Mouse (Mus musculus) embryonic facial prominence, embryonic 11.5 days (tissue): ENCODE results near the gene Orc5. TPM values are rescaled to one million over a fixed set of nuclear protein-coding genes. Genes with fewer than 3 reads are reported as not detected.

Experiments
- ATAC-seq: fragments of 200-750 bp; cut with Nextera tagmentation; replicated peaks from 2 replicates; pipeline ENCODE4 v1.8.0; 2017; ENCODE audit warnings: low read depth; ENCODE audit not compliant: insufficient number of reproducible peaks, low FRiP score, low TSS enrichment
- DNase-seq: peaks from one replicate; pipeline ENCODE4 v3.0.0-alpha.2; 2015; ENCODE audit warnings: low spot score
- H3K27ac ChIP-seq: fragments of 300-500 bp; sonication (generic); replicated peaks from 2 replicates; pipeline ENCODE4 v1.5.1; 2014; ENCODE audit warnings: mild to moderate bottlenecking, low read depth, low read length, control low read depth
- H3K27me3 ChIP-seq: fragments of 300-500 bp; sonication (generic); 2 replicates; pipeline ENCODE4 v1.6.1; 2014; ENCODE audit warnings: mild to moderate bottlenecking, low read length, moderate library complexity, mixed read lengths; ENCODE audit not compliant: control insufficient read depth, insufficient read depth
- H3K36me3 ChIP-seq: fragments of 300-500 bp; sonication (generic); replicated peaks from 2 replicates; pipeline ENCODE4 v1.6.1; 2014; ENCODE audit warnings: low read depth, mild to moderate bottlenecking, low read length, moderate library complexity, mixed read lengths; ENCODE audit not compliant: control insufficient read depth, insufficient read depth
- H3K4me1 ChIP-seq: fragments of 300-500 bp; sonication (generic); 2 replicates; pipeline ENCODE4 v1.6.1; 2014; ENCODE audit warnings: low read length, mixed read lengths; ENCODE audit not compliant: control insufficient read depth, insufficient read depth
- H3K4me2 ChIP-seq: fragments of 300-500 bp; sonication (generic); 2 replicates; pipeline ENCODE4 v1.6.1; 2014; ENCODE audit warnings: low read depth, mild to moderate bottlenecking, control low read depth, low read length, moderate library complexity
- H3K4me3 ChIP-seq: fragments of 300-500 bp; sonication (generic); 2 replicates; pipeline ENCODE4 v1.5.1; 2014; ENCODE audit warnings: low read depth, low read length, control low read depth
- H3K9ac ChIP-seq: fragments of 300-500 bp; sonication (generic); replicated peaks from 2 replicates; pipeline ENCODE4 v1.6.1; 2014; ENCODE audit warnings: mild to moderate bottlenecking, control low read depth, low read length
- H3K9me3 ChIP-seq: fragments of 300-500 bp; sonication (generic); replicated peaks from 2 replicates; pipeline ENCODE4 v1.6.1; 2016; ENCODE audit warnings: mild to moderate bottlenecking, low read length, inconsistent platforms, mixed read lengths; ENCODE audit not compliant: control insufficient read depth
- WGBS: fragments of 180-500 bp; shearing (Covaris S2); extraction: QIAGEN DNeasy Blood & Tissue Kit; methylation state at CpG from one replicate; pipeline ENCODE4 v1.1.7; 2014; 5-methylcytosine and 5-hydroxymethylcytosine counted together
- polyA plus RNA-seq: library from polyadenylated mRNA; unstranded; fragments of >200 nt; fragmentation: Nextera tagmentation; extraction: Ambion mirVana; gene quantifications from 2 replicates; pipeline ENCODE4 v1.2.1, GENCODE M21; 2014

The Orc5 gene
- 59.9 and 60.2 TPM in 2 replicates for polyA plus RNA-seq

- no peaks in the 10 kb centered on the region for H3K4me1 ChIP-seq
- peak within 1 kb of the TSS; percentile 63 for H3K4me3 ChIP-seq
- 0% methylated on average over 31 of the region's 31 CpGs for WGBS
- H3K4me2 ChIP-seq = peak within 1 kb of the TSS; percentile 63
- DNase-seq (peak; percentile 96), ATAC-seq (peak; percentile 97)
- H3K36me3 ChIP-seq = no peaks in the 10 kb centered on the region; the same call in 1 of the 2 replicates
- no peaks in the 10 kb centered on the region for H3K27me3 ChIP-seq
- no peaks in the 10 kb centered on the region for H3K9me3 ChIP-seq
- peak within 1 kb of the TSS; percentile 87 for H3K9ac ChIP-seq
- peak within 1 kb of the TSS; percentile 59; the same call in 1 of the 2 replicates for H3K27ac ChIP-seq
Measured at GRCm38 (mm10) chr5:22550033-22550551, at the start of gene Orc5. Gene Orc5 (minus strand): TSS chr5:22550429.

GRCm38 (mm10) chr5:22596981-22597380 lies 46.8 kb upstream of the Orc5 start:
- no peak for DNase-seq
- Histone ChIP-seq H3K9me3 (no peaks in the 10 kb centered on the region), H3K4me1 (no peaks in the 10 kb centered on the region), H3K9ac (no peak overlapping the region), H3K27ac (no peak overlapping the region), H3K27me3 (no peaks in the 10 kb centered on the region), H3K4me2 (no peak overlapping the region), H3K36me3 (no peaks in the 10 kb centered on the region), H3K4me3 (no peak overlapping the region)
- no peak for ATAC-seq
- WGBS = 91% methylated on average over 4 of the region's 4 CpGs

GRCm38 (mm10) chr5:22589370-22589966 lies 39.2 kb upstream of the Orc5 start:
- no peak overlapping the region for H3K9ac ChIP-seq
- DNase-seq = no peak
- no peaks in the 10 kb centered on the region for H3K36me3 ChIP-seq
- H3K27ac ChIP-seq = no peak overlapping the region
- ATAC-seq = no peak
- no peak overlapping the region for H3K4me2 ChIP-seq
- WGBS = 82% methylated on average over 1 of the region's 1 CpGs
- no peaks in the 10 kb centered on the region for H3K9me3 ChIP-seq
- no peak overlapping the region for H3K4me3 ChIP-seq
- no peaks in the 10 kb centered on the region for H3K27me3 ChIP-seq
- no peaks in the 10 kb centered on the region for H3K4me1 ChIP-seq

GRCm38 (mm10) chr5:22587492-22587891 lies 37.3 kb upstream of the Orc5 start:
- ATAC-seq (no peak), DNase-seq (no peak)
- Histone ChIP-seq H3K9ac (no peak overlapping the region), H3K27ac (no peak overlapping the region), H3K4me3 (no peak overlapping the region), H3K4me2 (no peak overlapping the region), H3K27me3 (no peaks in the 10 kb centered on the region), H3K36me3 (no peaks in the 10 kb centered on the region), H3K9me3 (no peaks in the 10 kb centered on the region), H3K4me1 (no peaks in the 10 kb centered on the region)
- 79% methylated on average over 1 of the region's 1 CpGs for WGBS

GRCm38 (mm10) chr5:22584556-22584955 lies 34.3 kb upstream of the Orc5 start:
- no peaks in the 10 kb centered on the region for H3K4me1 ChIP-seq
- no peak overlapping the region for H3K27ac ChIP-seq
- no peak overlapping the region for H3K4me2 ChIP-seq
- peak; percentile 1 for DNase-seq
- no peaks in the 10 kb centered on the region for H3K36me3 ChIP-seq
- no peaks in the 10 kb centered on the region for H3K9me3 ChIP-seq
- H3K9ac ChIP-seq = no peak overlapping the region
- no peak overlapping the region for H3K4me3 ChIP-seq
- H3K27me3 ChIP-seq = no peaks in the 10 kb centered on the region
- WGBS = 53% methylated on average over 2 of the region's 2 CpGs
- no peak for ATAC-seq

GRCm38 (mm10) chr5:22578011-22578410 lies 27.8 kb upstream of the Orc5 start:
- ATAC-seq = no peak

GRCm38 (mm10) chr5:22574751-22575150 lies 24.5 kb upstream of the Orc5 start:
- no peak for ATAC-seq
- 54% methylated on average over 3 of the region's 3 CpGs for WGBS

More at GRCm38 (mm10) chr5:22578011-22578410, 27.8 kb upstream of the Orc5 start:
- WGBS = 61% methylated on average over 3 of the region's 3 CpGs
- no peak for DNase-seq
- Histone ChIP-seq H3K4me2 (no peak overlapping the region), H3K27ac (no peak overlapping the region), H3K4me3 (no peak overlapping the region), H3K9me3 (no peaks in the 10 kb centered on the region), H3K27me3 (no peaks in the 10 kb centered on the region), H3K4me1 (no peaks in the 10 kb centered on the region), H3K36me3 (no peaks in the 10 kb centered on the region), H3K9ac (no peak overlapping the region)

GRCm38 (mm10) chr5:22574161-22574560 lies 23.9 kb upstream of the Orc5 start:
- no peak overlapping the region for H3K4me2 ChIP-seq
- no peaks in the 10 kb centered on the region for H3K4me1 ChIP-seq
- 54% methylated on average over 1 of the region's 1 CpGs for WGBS
- no peak overlapping the region for H3K9ac ChIP-seq
- H3K27ac ChIP-seq = no peak overlapping the region
- H3K4me3 ChIP-seq = no peak overlapping the region
- no peaks in the 10 kb centered on the region for H3K27me3 ChIP-seq
- DNase-seq (no peak), ATAC-seq (no peak)
- no peaks in the 10 kb centered on the region for H3K9me3 ChIP-seq
- no peaks in the 10 kb centered on the region for H3K36me3 ChIP-seq

More at GRCm38 (mm10) chr5:22574751-22575150, 24.5 kb upstream of the Orc5 start:
- no peak for DNase-seq
- Histone ChIP-seq H3K4me3 (no peak overlapping the region), H3K9me3 (no peaks in the 10 kb centered on the region), H3K27ac (no peak overlapping the region), H3K4me2 (no peak overlapping the region), H3K27me3 (no peaks in the 10 kb centered on the region), H3K36me3 (no peaks in the 10 kb centered on the region), H3K9ac (no peak overlapping the region), H3K4me1 (no peaks in the 10 kb centered on the region)
